Mouse (Mus musculus) layer of hippocampus, adult 8-10 months (tissue): ENCODE measurements around the gene Swsap1. TPM values are rescaled to one million over a fixed set of nuclear protein-coding genes. Genes with fewer than 3 reads are reported as not detected.

ENCODE experiments used
- DNase-seq, 2 experiments: peaks; one replicate each; pipeline ENCODE4 v3.0.0; 2022; ENCODE audit warnings: low spot score in 2 of 2
- total RNA-seq, 4 experiments: library from RNA; stranded (reverse); gene quantifications; 2 replicates each; pipeline ENCODE4 v1.2.4; 2022

The Swsap1 gene
- total RNA-seq, 4 experiments from 2014 or later, result 12.0 to 14.0 (median 13.1) TPM

GRCm38 (mm10) chr9:22004546-22004945 lies 49.0 kb downstream of the Swsap1 start:
- no peak for DNase-seq

Other genes starting within 250 kb of the Swsap1 start
- 10 to 100 TPM; 16.7 to 38.7 (median 26.4) TPM for gene Ldlr, start 232.3 kb upstream of the Swsap1 start, total RNA-seq
- gene Spc24, start 195.5 kb upstream of the Swsap1 start, total RNA-seq, result 1 to 10 TPM in 2 of 4 experiments, under 1 TPM in 2; 0.45 to 4.3 (median 2.1) TPM
- 10 to 100 TPM in 2 of 4 experiments, 1 to 10 TPM in 2; 7.2 to 10.1 (median 9.3) TPM for gene Kank2, start 157.0 kb upstream of the Swsap1 start, total RNA-seq
- not detected for gene Angptl8, start 120.2 kb upstream of the Swsap1 start, total RNA-seq
- gene Dock6, start 103.1 kb upstream of the Swsap1 start, total RNA-seq, result 10 to 100 TPM; 12.7 to 23.0 (median 19.2) TPM
- gene Rab3d, start 37.6 kb upstream of the Swsap1 start, total RNA-seq, result 10 to 100 TPM; 16.9 to 23.5 (median 21.1) TPM
- gene Ccdc159, start 28.3 kb upstream of the Swsap1 start, total RNA-seq, result 10 to 100 TPM; 18.7 to 22.5 (median 21.8) TPM
- 10 to 100 TPM; 42.8 to 49.1 (median 43.5) TPM for gene Tmem205, start 28.2 kb upstream of the Swsap1 start, total RNA-seq
- gene Plppr2, start 18.7 kb upstream of the Swsap1 start, total RNA-seq, result 100 to 1,000 TPM; 229 to 244 (median 235) TPM
- gene Epor, start 7.8 kb downstream of the Swsap1 start, total RNA-seq, result 10 to 100 TPM in 1 of 4 experiments, 1 to 10 TPM in 3; 6.6 to 11.3 (median 8.2) TPM
- 1 to 10 TPM; 2.2 to 4.2 (median 2.6) TPM for gene Rgl3, start 33.7 kb downstream of the Swsap1 start, total RNA-seq
- gene Ccdc151, start 46.9 kb downstream of the Swsap1 start, total RNA-seq, result 10 to 100 TPM in 1 of 4 experiments, 1 to 10 TPM in 3; 6.5 to 12.3 (median 8.3) TPM
- 100 to 1,000 TPM in 3 of 4 experiments, 10 to 100 TPM in 1; 98.6 to 109 (median 104) TPM for gene Prkcsh, start 47.1 kb downstream of the Swsap1 start, total RNA-seq
- gene Elavl3, start 96.3 kb downstream of the Swsap1 start, total RNA-seq, result 100 to 1,000 TPM; 126 to 166 (median 145) TPM
- not detected for gene Gm49318, start 115.5 kb downstream of the Swsap1 start, total RNA-seq
- 10 to 100 TPM; 22.9 to 26.6 (median 23.9) TPM for gene Zfp653, start 115.6 kb downstream of the Swsap1 start, total RNA-seq
- gene Ecsit, start 129.7 kb downstream of the Swsap1 start, total RNA-seq, result 10 to 100 TPM; 43.7 to 51.6 (median 45.7) TPM
- gene Cnn1, start 143.5 kb downstream of the Swsap1 start, total RNA-seq, result 1 to 10 TPM in 3 of 4 experiments, under 1 TPM in 1; 0.63 to 3.0 (median 1.0) TPM
- gene Elof1, start 161.4 kb downstream of the Swsap1 start, total RNA-seq, result 10 to 100 TPM; 55.4 to 61.7 (median 59.4) TPM
- gene Acp5, start 180.0 kb downstream of the Swsap1 start, total RNA-seq, result under 1 TPM in 3 of 4 experiments, not detected in 1; 0.54 to 0.98 (median 0.65) TPM
- gene Pigyl, start 201.1 kb downstream of the Swsap1 start, total RNA-seq, result 10 to 100 TPM; 37.1 to 47.5 (median 41.4) TPM
- gene Zfp872, start 232.3 kb downstream of the Swsap1 start, total RNA-seq, result under 1 TPM in 3 of 4 experiments, not detected in 1; 0.11 to 0.31 (median 0.12) TPM